Mouse (Mus musculus): ENCODE measurements around the gene Ccdc169.

DNA sequence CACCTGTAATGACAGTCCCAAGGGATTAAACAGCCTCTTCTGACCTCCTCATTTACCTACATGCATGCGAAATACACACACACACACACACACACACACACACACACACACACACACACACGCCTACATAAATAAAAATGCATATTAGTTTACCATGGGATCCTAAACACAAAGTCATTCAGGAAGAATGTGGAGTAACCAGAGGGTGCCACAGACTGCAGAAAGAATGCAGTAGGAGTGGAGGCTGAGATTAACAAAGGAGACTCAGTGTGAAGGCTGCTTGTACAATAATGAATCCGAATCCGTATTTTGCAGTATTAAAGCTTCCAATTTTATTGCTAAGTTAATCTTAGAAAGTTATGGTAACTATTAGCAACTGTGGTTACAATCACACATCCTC is 7.8 kb downstream of the Ccdc169 start:
- TF ChIP-seq CTCF (IDR thresholded peaks at IDR 0.05; ENCODE audit: borderline replicate concordance, extremely low read depth, insufficient read depth, insufficient read length) (no peak), POLR2A (IDR thresholded peaks at IDR 0.05; ENCODE audit: borderline replicate concordance, extremely low read depth, insufficient read depth, insufficient read length, poor library complexity, severe bottlenecking) (no peak)
